Mouse (Mus musculus) spleen, embryonic (tissue): ENCODE measurements around the gene Alk.

Experiments used
- CTCF ChIA-PET: fragments of 350-600 bp; sonication (Branson Sonifier 250); formaldehyde crosslinking; loops from one replicate; lab custom pipeline; 2022; lab: Charles Lee

Alk gene

DNA sequence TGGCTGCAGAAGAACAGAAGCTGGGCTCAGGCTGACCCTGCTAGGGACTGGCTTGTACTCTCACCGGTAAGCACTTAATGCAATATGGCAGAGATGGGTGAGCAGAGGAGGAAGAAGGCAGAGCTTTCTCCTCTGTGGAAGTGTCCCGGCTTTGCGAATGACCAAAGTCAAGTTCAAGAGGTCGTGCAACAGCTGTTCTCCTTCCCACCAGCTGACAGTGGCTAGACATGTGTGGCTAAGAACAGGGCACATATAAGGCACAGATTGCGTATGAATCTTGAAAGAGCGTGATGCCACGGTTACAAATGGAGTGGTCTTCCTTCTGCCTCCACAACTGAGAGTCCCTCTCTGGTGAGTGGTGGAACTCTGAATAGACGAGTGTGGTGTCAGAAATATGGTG, 625.3 kb downstream of the Alk start:
- CTCF ChIA-PET = no interaction called here

DNA sequence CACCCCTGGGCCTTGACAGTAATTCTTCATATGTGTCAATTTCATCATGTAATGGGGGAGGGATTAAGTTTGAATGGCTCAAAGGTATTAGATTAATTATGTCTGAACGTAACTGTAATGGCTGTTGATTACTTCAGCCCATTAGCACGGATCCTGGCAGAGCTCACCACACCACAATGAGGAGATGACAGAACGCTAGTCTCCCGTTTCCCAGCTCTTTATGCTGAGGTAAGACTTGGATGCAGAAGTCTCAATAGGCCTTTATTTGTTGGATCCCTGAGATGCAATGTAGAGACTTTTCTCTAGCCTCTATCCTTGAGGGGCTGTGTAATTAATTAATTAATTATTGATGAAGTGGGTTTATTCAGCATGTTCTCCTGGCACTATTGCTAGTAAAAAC, 627.8 kb downstream of the Alk start:
- CTCF ChIA-PET = no interaction called here

DNA sequence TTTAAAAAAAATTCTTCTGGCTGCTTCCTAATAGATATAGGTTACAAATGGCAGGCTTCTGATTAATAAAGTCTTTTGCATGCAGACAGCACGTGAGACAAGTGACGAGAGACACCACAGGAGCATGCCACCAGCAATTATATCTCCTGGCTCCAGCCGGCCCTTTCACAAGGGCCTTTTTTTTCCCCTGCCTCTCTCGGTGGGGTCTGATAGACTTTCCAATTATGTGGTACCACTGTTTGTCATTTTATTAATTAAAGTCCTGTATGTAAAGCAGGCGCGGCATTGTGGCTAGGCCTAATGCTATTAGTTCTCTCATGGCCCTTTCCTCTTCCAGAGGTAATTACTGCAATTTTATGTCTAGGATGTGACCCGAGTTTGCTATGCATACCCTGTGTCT, 630.7 kb downstream of the Alk start:
- CTCF ChIA-PET = no interaction called here

DNA sequence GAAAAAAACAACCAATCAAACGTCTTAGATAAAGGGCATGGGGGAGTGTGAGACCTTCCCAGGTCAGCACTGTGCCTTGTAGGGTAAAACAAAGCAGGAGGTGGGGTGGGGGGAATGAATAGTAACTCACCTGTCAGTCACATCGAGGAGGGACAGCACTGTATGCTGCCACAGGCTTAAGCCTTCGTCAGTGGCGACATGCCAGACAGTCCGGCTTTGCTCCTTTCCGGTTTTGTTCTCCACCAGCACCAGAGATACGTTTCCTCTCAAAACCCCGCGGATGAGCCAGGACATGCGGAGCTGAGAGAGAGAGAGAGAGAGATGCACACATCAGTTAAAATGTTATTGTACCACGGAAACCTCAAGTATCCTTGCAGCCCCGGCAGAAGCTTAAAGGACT, 637.1 kb downstream of the Alk start:
- CTCF ChIA-PET = no interaction called here

DNA sequence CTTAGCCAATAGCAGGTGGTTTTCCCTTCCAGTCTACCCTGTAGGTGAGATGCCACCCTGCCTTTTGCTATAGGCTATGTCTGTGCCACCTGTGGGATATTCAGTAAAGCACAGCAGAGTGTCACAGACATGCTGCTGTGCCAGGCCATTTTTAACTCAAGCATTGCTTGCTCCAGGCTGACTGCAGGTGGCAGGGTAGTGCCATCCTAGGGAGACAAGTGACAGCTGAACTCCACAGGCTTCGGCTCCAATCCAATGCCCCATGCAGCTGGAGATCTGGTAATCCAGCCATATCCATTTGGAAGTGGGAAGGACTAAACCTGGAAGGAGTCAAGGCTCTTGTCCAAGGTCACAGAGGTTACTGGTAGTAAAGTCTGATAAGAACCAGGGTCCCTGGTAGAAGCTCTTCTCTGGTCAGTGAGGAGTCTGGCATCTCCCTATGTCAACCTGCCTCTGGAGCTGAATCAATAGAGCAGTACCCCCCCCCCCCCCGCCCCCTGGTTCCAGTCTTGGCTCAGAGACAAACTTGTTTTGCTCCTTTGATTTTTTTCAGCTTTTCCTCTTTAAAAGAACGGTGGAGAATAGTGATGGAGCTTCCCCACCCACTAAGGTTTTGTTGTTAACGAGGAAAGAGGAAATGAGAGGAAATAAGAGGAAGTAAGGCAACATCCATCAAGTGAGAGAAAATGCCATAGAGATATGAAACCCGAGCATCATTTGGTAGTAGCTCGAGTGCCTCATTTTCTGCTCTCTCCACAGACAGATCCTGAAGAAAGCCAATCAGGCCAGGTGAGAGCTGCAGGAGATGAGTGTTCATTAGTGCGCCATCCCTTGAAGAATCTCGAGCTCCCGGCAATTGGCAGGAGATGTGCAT, 638.5 kb downstream of the Alk start:
- CTCF ChIA-PET = no interaction called here

DNA sequence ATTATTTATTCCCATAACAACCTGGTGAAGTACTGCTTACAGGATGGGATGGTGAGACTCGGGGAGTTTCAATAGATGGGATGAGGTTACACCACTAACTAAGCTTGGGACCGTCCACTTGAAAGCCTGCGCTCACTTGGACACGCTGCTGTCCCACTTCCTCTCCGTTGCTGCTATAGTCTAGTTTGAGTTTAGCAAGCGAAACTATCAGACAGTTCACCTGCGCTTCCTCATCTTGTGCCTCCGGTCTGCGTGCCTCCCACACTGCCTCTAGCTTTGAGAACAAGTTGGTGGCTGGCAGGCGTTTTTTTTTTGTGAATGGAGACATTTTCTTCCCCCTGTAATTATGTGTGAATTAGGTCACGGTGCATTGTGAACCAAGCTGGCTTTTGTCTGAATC, 639.8 kb downstream of the Alk start:
- CTCF ChIA-PET = no interaction called here

DNA sequence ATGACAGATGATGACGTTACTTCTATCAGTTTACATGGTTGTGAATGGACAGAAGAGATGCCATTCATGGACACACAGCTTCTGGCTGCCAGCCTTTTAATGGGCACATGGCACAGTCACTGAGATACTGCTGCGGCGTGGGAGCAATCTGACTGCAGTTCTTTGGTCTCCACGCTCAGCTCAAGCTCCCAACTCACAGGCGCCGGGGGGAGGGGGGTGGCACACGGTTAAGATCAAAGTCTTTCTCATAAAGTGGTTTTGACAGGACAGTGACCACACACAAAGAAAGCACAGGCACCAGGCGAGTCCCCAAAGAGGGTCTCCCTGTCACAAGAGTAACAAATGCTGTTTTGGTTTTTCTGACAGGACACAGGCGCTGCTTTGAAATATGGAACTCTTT, 641.7 kb downstream of the Alk start:
- CTCF ChIA-PET = no interaction called here

DNA sequence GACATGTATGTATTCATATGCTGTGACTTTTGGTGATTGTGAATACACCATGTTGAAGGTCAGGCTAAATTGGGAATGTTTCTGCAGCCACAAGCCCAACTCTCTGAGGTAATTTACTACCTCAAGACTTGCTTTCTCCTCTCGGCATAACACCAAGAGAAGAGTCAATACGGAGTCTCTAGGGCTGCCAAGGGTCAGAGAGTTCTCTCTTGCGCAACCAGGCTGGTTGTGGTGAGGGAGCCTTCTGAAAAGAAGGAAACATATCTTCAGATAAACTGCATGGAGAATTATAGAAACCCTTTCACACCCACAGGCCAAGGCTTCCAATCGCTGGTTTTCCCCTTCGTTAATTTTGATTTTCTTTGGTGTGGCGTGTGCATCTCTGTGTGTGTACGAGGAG, 649.4 kb downstream of the Alk start:
- CTCF ChIA-PET = no interaction called here

DNA sequence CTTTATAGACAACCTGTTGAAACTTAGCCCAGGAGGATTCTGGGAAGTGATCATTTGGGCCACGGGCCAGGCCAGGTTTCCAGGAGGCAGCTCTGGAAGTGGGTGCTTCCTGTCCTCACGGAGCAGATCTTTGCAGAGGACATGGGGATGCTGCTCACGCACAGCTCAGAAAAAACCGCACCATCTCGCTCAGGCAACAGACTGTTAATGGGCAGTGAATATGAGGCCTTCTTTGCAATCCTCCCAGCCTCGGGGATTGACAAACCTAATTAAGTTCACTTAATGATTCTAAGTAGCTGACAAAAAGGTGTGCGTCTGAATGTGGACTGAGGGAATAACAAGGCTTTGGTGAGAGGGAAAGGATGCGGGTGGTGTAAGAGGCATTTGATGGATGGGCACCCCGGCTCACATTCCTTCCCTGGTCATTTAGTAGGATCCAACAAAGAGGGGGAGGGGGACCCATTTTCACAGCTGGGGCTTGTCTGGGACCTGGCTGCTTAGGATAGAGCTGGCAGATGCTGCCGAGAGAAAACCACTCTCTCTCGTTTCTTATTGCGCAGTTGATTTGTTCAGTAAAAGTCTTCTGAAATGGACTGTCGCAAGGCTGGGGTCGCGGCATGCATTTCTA, 650.1 kb downstream of the Alk start:
- CTCF ChIA-PET = no interaction called here

DNA sequence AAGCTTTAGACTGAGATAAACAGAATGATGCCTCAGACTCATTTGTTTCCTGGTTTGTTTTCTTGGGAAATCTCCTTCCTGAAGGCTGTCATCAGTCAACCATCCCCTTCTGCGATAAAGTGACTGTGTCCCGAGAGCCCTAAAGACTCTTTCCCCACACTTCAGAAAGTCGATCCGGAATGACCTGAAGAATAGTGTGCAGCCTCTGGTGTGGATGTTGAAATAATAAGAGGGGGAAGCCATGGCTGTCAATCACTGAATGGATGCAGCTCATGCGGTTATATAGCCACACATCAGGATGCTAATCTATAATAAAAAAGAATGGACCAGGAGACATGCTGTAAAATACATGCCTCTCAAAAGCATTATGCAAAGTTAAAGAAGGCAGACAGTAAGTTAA, 653.5 kb downstream of the Alk start:
- CTCF ChIA-PET = no interaction called here

DNA sequence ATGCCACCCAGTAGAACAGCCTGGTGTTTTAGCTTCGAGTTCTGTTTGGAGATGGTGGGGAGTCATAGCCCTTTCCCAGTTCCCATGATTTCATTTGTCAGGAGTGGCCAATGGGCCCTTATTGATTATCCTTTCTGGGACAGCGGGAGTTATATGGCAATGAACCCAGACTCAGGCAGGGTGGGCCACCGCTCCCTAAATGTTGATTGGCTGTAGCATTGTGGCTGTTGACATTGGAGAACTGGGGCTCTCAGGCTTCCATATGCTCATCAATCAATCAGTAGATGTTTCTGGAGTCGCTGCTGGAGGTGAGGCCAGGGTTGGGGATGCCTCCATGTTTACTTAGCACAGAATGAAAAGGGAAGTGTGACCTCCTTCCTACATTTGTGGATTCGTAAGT, 655.7 kb downstream of the Alk start:
- CTCF ChIA-PET = no interaction called here

DNA sequence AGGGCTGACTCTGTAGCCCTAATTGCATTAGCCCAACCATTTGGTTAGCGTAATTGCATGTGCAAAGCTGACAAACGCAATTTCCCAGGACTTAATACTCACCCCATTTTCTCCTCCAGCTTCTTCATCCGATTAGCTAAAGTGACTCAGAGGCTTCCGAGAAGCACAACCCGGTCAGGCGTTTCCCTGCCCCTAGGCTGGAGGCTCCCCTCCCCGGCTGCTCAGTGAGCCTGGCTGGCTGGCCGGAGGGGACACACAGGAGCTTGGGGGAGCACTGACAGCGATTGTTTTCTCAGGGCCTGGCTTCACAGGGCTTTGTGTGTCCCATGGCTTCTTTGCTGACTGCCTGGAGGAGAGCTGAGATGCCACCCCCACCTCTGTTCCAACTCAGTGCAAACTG, 657.0 kb downstream of the Alk start:
- CTCF ChIA-PET = no interaction called here

DNA sequence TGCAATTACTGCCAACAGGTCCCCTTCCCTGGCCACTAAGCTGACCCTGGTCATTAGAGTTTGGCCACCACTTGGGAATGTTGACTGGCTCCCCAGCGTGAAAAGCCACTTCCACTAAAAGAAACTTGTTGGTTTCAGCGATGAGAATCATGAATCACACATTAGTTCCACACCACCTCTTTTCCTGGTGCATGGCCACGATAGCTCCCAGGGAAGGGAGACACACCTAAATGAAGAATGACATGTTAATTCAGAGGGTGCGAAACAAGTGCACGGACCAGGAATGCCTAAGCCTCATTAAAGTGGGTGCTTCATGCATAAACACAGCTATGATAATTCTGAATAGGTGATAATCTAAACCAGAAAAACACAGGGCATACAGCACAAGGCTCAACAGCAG, 660.4 kb downstream of the Alk start:
- CTCF ChIA-PET = no interaction called here

DNA sequence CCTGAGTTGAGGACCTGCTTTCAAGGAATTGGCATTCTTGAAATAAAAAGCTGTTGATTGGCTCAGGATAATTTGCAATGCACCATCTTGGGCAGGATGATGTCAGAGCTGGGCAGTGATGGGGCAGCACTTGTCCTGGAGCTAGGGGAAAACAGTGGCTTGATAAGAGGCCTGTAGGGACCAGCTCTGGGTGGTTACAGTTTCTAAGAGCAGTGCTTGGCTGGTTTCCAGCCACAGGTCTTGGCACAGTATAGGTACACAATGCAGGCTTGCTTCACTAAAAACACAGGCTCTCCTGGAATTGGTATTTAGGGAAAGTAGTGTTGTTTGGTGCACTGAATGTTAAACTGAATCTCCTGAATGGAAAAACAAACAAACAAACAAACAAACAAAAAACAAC, 662.4 kb downstream of the Alk start:
- CTCF ChIA-PET = no interaction called here

DNA sequence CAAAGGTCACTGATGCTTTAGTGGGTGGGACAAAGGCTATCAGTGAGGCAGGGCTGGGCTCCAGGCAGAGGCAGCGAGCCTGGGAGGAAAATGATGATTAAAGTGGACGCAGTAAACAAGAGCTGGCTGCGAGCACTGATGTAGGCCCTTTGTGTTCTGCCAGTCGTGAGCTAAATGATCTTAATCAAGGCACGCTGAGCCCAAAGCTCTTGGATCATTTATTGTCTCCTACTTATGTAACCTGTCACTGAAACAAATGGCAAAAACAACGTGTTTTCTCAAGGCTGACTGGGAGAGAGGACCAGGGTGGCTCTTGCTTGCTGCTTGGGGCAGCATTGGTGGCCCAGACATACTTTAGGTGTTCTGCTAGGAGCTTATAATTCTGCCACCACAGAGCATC, 663.0 kb downstream of the Alk start:
- CTCF ChIA-PET = no interaction called here

DNA sequence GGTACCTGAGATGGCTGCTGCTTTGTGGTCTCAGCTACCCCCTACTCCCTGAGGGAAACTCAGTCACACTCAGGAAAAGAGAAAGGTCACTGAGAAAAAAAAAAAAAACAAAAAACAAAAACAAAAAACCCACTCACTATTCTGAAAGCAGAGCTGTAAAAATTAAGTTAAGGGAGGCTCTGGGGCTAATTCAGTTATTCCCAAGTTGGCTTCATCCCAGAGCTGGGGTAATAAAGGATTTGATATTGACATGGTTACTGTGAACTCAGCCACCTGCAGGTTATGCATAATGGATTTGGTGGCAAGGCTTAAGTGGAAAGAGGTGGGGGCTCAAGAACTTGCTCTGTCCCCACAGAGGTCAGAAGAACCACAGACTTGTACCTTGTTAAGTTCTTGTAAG, 667.7 kb downstream of the Alk start:
- CTCF ChIA-PET = no interaction called here

DNA sequence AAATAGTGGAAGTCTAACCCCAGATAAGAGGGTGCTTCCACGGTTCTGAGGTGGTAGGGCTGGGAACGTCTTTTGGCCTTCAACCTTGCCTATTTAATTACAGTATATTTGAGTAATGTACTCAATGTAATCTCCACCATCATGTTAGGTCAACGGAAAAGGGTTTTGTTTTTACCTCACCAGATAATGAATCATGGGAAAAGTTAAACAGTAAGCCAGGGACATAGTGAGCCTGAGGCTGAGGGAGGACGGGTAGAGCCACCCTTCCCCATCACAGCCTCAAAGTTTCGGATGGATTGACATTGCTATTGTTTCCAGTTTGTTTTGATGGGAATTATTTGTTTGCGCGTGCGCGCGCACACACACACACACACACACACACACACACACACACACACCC, 668.6 kb downstream of the Alk start:
- CTCF ChIA-PET = no interaction called here

DNA sequence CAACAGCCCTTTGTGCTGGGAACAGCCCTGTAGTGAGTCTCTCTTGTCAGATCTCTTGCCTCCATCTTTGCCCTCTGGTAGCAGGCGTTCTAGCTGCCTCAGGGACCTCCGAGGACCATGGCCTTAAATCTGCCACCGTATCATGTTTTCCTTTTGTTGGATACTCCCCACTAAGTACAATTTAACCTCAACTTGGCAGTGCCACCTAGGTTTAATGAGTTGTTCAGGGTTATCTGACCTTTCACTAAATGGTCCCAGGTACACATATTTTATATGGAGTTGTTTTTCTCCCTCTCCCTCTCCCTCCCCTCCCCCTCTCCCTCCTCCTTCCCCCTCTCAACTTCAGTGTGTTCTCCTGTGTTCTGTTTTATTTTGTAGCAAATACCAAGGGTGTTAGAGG, 669.1 kb downstream of the Alk start:
- CTCF ChIA-PET = no interaction called here

DNA sequence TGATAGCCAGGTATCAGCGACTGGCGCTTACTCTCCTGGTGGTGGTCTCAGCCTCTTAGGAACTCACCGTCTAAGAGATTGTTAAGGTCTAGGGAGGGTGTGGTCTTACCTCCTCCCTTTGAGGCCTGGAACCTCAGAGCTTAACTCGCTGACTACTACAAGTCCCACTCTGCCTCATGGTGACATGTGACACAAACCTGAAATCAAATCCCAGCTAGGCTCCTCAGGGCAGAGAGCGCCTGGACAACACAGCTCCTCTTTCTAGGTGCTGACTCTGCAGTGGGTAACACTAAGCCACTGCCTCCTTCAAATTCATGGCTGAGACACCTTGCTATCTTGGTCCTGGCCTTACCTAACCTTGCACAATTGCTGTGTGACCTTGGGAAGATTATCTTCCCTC, 689.5 kb downstream of the Alk start:
- CTCF ChIA-PET = no interaction called here

DNA sequence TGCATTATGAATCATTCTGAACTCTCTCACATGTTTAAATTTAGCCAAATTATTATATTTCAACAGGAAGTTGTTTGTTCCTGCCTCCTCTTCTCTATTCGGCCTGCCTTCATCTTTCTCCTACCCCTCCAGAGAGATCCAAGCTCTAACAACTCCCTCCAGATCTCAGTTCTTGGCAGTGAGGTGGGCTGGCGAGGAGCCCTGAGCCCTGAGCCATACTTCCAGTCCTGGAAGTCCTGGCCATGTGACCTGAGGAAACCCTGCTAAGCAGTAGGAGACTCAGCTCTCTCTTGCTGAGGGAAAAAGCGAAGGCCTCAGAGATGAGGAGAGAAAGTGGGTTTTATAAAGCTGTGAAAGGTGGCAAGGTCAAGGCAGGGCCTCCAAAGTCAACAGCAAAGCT, 689.9 kb downstream of the Alk start:
- CTCF ChIA-PET = no interaction called here

DNA sequence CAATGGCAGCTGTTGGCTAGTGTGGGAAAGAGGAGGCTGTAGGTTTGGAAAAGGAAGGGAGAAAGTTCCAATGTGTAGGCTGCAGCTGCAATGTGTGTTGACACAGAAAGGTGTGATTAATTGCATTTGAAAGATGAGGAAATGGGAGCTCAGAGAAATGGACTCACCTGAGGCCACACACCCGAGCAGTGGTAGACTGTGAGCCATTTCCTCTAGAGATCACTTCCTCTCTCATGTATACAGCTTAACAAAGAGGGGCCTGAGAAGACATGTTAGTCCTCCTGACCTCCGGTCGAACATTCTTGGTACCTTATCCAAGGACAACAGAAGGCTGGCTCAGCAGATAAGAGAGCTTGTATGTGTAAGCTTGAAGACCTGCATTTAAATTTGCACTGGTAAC, 691.2 kb downstream of the Alk start:
- CTCF ChIA-PET = no interaction called here

DNA sequence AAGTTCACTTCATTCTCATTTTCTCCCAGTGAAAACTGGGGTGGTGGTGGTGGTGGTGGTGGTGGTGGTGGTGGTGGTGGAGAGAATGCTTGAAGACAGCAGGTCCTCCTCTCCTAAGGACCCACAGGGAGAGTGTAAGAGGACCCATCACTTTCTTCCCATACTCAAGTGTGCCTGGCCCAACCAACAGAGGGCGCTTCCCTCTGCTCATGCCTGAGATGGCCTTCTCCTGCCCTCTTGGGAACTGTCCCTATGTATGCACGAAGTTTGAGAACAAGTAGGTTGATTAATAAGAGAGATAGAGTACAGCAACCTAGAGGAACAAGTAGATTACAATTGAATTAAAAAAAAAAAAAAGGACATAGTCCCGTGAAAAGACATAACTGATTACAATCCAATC, 695.3 kb downstream of the Alk start:
- CTCF ChIA-PET = no interaction called here

DNA sequence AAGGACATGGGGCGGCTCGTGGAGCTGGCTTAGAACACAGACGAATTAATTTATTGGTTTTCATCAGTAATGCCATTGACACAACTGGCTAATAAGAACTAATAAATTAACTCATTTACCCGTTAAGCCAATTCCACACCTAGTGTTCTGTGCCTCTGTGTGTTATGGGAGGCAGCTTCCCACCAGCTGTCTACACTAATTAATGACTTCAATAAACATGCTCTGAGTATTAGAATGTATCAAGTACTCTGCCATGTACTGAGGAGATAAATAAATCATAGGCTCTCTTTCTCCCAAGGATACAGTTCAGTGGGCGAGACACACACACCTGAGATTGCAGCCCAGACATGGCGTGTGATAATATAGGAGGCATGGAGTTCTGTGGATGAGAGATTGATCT, 723.1 kb downstream of the Alk start:
- CTCF ChIA-PET = no interaction called here

DNA sequence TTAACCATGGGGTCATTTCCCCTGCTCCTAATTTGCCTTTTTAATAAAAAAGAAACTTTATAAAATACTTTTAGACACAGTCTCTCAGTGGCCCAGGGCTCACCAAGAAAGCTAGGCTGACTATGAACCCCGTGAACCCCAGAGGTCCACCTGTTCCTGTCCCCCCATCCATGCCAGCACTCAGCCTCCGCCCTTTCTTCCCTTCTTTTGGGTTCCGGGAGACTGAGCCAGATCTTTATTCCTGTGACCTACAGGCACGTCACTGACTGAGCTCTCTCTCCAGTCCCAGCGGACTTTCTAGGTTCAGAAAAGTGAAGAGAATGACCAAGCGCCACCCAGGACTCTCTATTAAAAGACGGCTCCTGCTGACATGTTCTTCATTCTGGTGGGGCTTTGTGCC, 728.9 kb downstream of the Alk start:
- CTCF ChIA-PET = no interaction called here
